Mouse (Mus musculus) ovary, adult 18-20 months (tissue): Measurements from ENCODE around the gene Fam83c.
"Not testable (repeated sequence)": the region's sequence is repeated elsewhere in the genome, so short reads cannot be mapped to it uniquely, and the experiment has no call there.

Experiments
- DNase-seq: peaks from one replicate; pipeline ENCODE4 v3.0.0; 2022; ENCODE audit warnings: low spot score, mixed read lengths

The Fam83c gene

GRCm38 (mm10) chr2:155834732-155835131 lies at the start of gene Fam83c:
Fam83c (minus strand) TSS chr2:155834854.
- DNase-seq: no peak

- DNase-seq: no peak
These were observed 47.4 kb upstream of the Fam83c start for GRCm38 (mm10) chr2:155882087-155882486.

GRCm38 (mm10) chr2:155878964-155879876 lies 44.6 kb upstream of the Fam83c start:
- DNase-seq: no peak

- DNase-seq: no peak
These were observed 39.0 kb upstream of the Fam83c start for GRCm38 (mm10) chr2:155873636-155874035.

GRCm38 (mm10) chr2:155872930-155873507 lies 38.4 kb upstream of the Fam83c start:
- DNase-seq: no peak

- no peak for DNase-seq
These were observed 37.8 kb upstream of the Fam83c start for GRCm38 (mm10) chr2:155872486-155872885.

GRCm38 (mm10) chr2:155869772-155870171 lies 35.1 kb upstream of the Fam83c start:
- no peak for DNase-seq

GRCm38 (mm10) chr2:155868320-155868719 lies 33.7 kb upstream of the Fam83c start:
- DNase-seq: no peak

GRCm38 (mm10) chr2:155863301-155863867 lies 28.7 kb upstream of the Fam83c start:
- no peak for DNase-seq

- no peak for DNase-seq
These were observed 28.1 kb upstream of the Fam83c start for GRCm38 (mm10) chr2:155862573-155863300.

GRCm38 (mm10) chr2:155861581-155861980 lies 26.9 kb upstream of the Fam83c start:
- DNase-seq: peak; percentile 47

GRCm38 (mm10) chr2:155860102-155860501 lies 25.4 kb upstream of the Fam83c start:
- no peak for DNase-seq

- no peak for DNase-seq
These were observed 17.9 kb upstream of the Fam83c start for GRCm38 (mm10) chr2:155852536-155852935.

- no peak for DNase-seq
These were observed 15.5 kb upstream of the Fam83c start for GRCm38 (mm10) chr2:155850120-155850519.

- DNase-seq: no peak
These were observed 14.8 kb upstream of the Fam83c start for GRCm38 (mm10) chr2:155849464-155849863.

- DNase-seq: peak; percentile 36
These were observed 13.6 kb upstream of the Fam83c start for GRCm38 (mm10) chr2:155848291-155848690.

GRCm38 (mm10) chr2:155846930-155847329 lies 12.3 kb upstream of the Fam83c start:
- no peak for DNase-seq

GRCm38 (mm10) chr2:155838961-155839360 lies 4.3 kb upstream of the Fam83c start:
- no peak for DNase-seq

- no peak for DNase-seq
These were observed 3.3 kb upstream of the Fam83c start for GRCm38 (mm10) chr2:155837961-155838360.

- not testable (repeated sequence) for DNase-seq
These were observed 2.6 kb downstream of the Fam83c start for GRCm38 (mm10) chr2:155832087-155832486.

- no peak for DNase-seq
These were observed 3.4 kb downstream of the Fam83c start for GRCm38 (mm10) chr2:155831302-155831701.

GRCm38 (mm10) chr2:155830841-155831240 lies 3.8 kb downstream of the Fam83c start:
- no peak for DNase-seq
